Mouse (Mus musculus) cortical plate, adult 2 months (tissue): ENCODE measurements around the gene Tshz2.
A peak's percentile ranks its signal among the peaks of the same experiment; 100 is the strongest.

Experiments
- CTCF ChIP-seq: fragments of 200-500 bp; IDR thresholded peaks from 2 replicates; pipeline ENCODE4 v1.5.1; 2011; ENCODE audit warnings: mild to moderate bottlenecking, control low read depth, low read length; ENCODE audit not compliant: insufficient read depth; ENCODE audit errors: extremely low read depth
- POLR2A ChIP-seq: fragments of 200-500 bp; IDR thresholded peaks from 2 replicates; pipeline ENCODE4 v1.6.1; 2011; ENCODE audit warnings: mild to moderate bottlenecking, low read length, control low read depth; ENCODE audit not compliant: insufficient read depth; ENCODE audit errors: extremely low read depth

DNA sequence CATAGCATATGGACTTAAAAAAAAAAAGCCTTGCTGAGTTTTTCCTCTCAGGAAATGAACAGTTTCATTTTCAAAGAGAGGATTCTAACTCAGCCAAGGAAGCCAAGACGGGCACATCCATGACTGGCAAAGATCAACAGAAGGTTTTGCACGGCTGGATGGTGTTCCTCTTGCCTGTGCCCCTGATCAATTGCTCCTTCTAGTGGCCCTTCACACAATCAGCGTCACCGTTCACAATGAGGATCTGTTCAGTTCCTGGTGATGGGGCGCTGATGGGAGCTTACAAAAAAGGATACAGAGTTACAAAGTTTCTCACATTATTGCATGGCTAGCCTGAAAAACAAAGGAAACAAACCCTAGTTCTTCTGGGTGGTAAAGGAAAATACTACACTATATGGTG, 52.4 kb downstream of the Tshz2 start:
- TF ChIP-seq POLR2A (no peak), CTCF (peak; percentile 28; the same call in 1 of the 2 replicates)
